Mouse (Mus musculus): ENCODE measurements around the gene Gm9844.
"Not testable (repeated sequence)": the region's sequence is repeated elsewhere in the genome, so short reads cannot be mapped to it uniquely, and the experiment has no call there.

The Gm9844 gene

GRCm38 (mm10) chr7:24869532-24870165, 7.6 kb downstream of the Gm9844 start, which contains the start of the genes Lypd4 and Dmrtc2:
Lypd4 (minus strand) TSS chr7:24869941.
Dmrtc2 (plus strand) TSS chr7:24870057.
- peak; percentile 31 for DNase-seq (ENCODE audit: low spot score)

- no peak for DNase-seq (ENCODE audit: low spot score)
Observed at GRCm38 (mm10) chr7:24877588-24877987, 15.6 kb downstream of the Gm9844 start.

- DNase-seq (ENCODE audit: low spot score) = no peak
Observed at GRCm38 (mm10) chr7:24879620-24880019, 17.6 kb downstream of the Gm9844 start.

GRCm38 (mm10) chr7:24882416-24883199, 20.6 kb downstream of the Gm9844 start:
- DNase-seq (ENCODE audit: low spot score) = no peak

- DNase-seq (ENCODE audit: low spot score) = peak; percentile 99
Observed at GRCm38 (mm10) chr7:24883896-24884692, 22.1 kb downstream of the Gm9844 start, which contains the start of gene Rps19. Rps19 (plus strand) TSS chr7:24884371.

- no peak for DNase-seq (ENCODE audit: low spot score)
Observed at GRCm38 (mm10) chr7:24884693-24885291, 22.8 kb downstream of the Gm9844 start.

GRCm38 (mm10) chr7:24885468-24886307, 23.7 kb downstream of the Gm9844 start:
- no peak for DNase-seq (ENCODE audit: low spot score)

GRCm38 (mm10) chr7:24886308-24886633, 24.3 kb downstream of the Gm9844 start:
- DNase-seq (ENCODE audit: low spot score) = no peak

GRCm38 (mm10) chr7:24887096-24887495, 25.1 kb downstream of the Gm9844 start:
- no peak for DNase-seq (ENCODE audit: low spot score)

- no peak for DNase-seq (ENCODE audit: low spot score)
Observed at GRCm38 (mm10) chr7:24889431-24890220, 27.6 kb downstream of the Gm9844 start.

- DNase-seq (ENCODE audit: low spot score) = peak; percentile 93
Observed at GRCm38 (mm10) chr7:24890281-24891216, 28.5 kb downstream of the Gm9844 start.

- DNase-seq (ENCODE audit: low spot score) = no peak
Observed at GRCm38 (mm10) chr7:24891241-24892124, 29.5 kb downstream of the Gm9844 start.

GRCm38 (mm10) chr7:24892125-24892583, 30.1 kb downstream of the Gm9844 start:
- no peak for DNase-seq (ENCODE audit: low spot score)

- not testable (repeated sequence) for DNase-seq (ENCODE audit: low spot score)
Observed at GRCm38 (mm10) chr7:24895749-24896148, 33.7 kb downstream of the Gm9844 start.

GRCm38 (mm10) chr7:24896269-24896668, 34.3 kb downstream of the Gm9844 start:
- DNase-seq (ENCODE audit: low spot score) = no peak

GRCm38 (mm10) chr7:24897224-24897623, 35.2 kb downstream of the Gm9844 start, which contains the start of gene Cd79a:
Cd79a (plus strand) TSS chr7:24897381.
- no peak for DNase-seq (ENCODE audit: low spot score)

- no peak for DNase-seq (ENCODE audit: low spot score)
Observed at GRCm38 (mm10) chr7:24897959-24898358, 35.9 kb downstream of the Gm9844 start.

GRCm38 (mm10) chr7:24901114-24901513, 39.1 kb downstream of the Gm9844 start:
- DNase-seq (ENCODE audit: low spot score) = no peak

Measured in embryo, embryonic 10 days (tissue).